Mouse (Mus musculus): Measurements from ENCODE around the gene Notch2. TPM values are rescaled to one million over a fixed set of nuclear protein-coding genes. Genes with fewer than 3 reads are reported as not detected.

Notch2 gene
- polyA plus RNA-seq, 1 experiment, result 5.2 TPM

DNA sequence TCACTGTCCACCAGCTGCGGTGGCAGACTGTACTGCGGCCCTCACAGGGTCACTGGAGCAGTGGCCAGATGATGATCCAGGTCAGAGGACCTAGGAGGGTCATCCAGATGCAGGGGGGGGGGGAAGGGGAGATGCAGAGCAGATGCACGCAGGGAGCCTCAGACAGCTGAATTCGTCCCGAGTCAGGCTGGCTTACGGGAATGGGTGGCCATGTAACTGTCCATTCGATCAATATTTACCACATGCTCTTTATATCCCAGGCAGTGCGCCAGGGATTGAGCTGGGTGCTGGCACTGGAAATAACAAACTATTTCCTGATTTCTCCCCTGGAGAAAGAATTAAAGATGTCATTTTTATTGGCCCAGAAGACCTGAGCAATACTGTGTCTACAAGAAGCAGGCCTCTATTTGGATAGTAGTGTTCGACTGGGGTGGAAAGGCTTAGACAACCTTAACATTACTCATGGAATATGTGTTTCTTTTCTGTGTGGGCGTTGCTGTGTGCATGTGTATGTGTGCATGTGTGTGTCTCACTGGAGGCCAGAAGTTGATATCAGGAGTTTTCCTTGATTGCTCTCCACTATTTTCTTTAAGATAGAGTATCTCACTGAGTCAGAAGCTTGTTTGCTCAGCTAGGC lies 28.3 kb upstream of the Notch2 start:
- no peak for TF ChIP-seq CTCF (IDR thresholded peaks at IDR 0.05; ENCODE audit: control insufficient read depth, insufficient read depth, insufficient replicate concordance, low read depth, low read length)
- no peak for TF ChIP-seq POLR2A (IDR thresholded peaks at IDR 0.05; ENCODE audit: control insufficient read depth, low read depth, low read length)
- Histone ChIP-seq H3K27me3 (ENCODE audit: control insufficient read depth, insufficient read depth, low read length) (no peaks in the 10 kb centered on the region), H3K4me1 (ENCODE audit: control insufficient read depth, insufficient read depth, low read length) (no peaks in the 10 kb centered on the region; the same call in 1 of the 2 replicates)

DNA sequence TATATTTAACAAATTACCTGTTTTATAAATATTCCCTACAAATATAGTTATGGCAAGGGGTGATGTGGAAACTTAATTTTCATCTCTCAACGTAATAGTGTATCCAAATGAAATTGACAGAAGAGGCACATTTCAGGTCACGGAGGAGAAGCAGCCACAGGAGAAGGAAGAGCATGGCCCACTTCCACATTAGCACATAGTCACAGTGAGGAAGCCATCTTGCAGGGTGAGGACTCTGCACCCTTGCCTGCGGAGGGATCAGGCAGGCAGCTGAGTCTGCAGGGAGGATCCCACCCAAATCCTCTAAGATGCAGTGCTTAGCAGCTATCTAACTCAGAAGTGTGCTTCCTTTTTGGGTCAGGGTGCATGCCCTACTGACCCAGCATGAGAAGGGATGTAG lies 27.6 kb upstream of the Notch2 start:
- Histone ChIP-seq H3K4me3 (ENCODE audit: control insufficient read depth, low read depth, low read length) (no peak overlapping the region), H3K4me1 (ENCODE audit: control insufficient read depth, insufficient read depth, low read length) (no peaks in the 10 kb centered on the region; the same call in 1 of the 2 replicates), H3K27me3 (ENCODE audit: control insufficient read depth, insufficient read depth, low read length) (no peaks in the 10 kb centered on the region), H3K27ac (ENCODE audit: control insufficient read depth, insufficient read depth, low read depth, low read length) (no peak overlapping the region), H3K36me3 (ENCODE audit: control insufficient read depth, insufficient read depth, low read length) (no peaks in the 10 kb centered on the region)
- TF ChIP-seq POLR2A (IDR thresholded peaks at IDR 0.05; ENCODE audit: control insufficient read depth, low read depth, low read length) (no peak), CTCF (IDR thresholded peaks at IDR 0.05; ENCODE audit: control insufficient read depth, insufficient read depth, insufficient replicate concordance, low read depth, low read length) (no peak)

More for the DNA sequence above, 28.3 kb upstream of the Notch2 start:
- Histone ChIP-seq H3K4me3 (ENCODE audit: control insufficient read depth, low read depth, low read length) (no peak overlapping the region), H3K36me3 (ENCODE audit: control insufficient read depth, insufficient read depth, low read length) (no peaks in the 10 kb centered on the region), H3K27ac (ENCODE audit: control insufficient read depth, insufficient read depth, low read depth, low read length) (no peak overlapping the region)

DNA sequence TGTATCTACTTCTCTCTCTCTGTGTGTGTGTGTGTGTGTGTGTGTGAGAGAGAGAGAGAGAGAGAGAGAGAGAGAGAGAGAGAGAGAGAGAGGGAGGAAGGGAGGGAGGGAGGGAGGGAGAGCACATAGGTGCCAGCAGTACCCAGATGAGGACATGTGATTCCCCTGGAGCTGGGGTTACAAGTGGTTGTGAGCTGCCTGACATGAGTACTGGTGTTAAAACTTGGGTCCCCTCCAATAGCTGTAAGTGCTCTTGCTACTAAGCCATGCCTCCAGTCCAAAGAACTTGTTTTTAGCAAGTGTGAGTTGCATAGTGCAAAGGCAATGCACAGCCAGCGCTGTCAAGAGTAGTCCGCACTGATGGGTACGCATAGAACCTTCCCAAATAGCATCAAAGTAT lies 26.2 kb upstream of the Notch2 start:
- H3K27ac ChIP-seq (ENCODE audit: control insufficient read depth, insufficient read depth, low read depth, low read length), result no peak overlapping the region

DNA sequence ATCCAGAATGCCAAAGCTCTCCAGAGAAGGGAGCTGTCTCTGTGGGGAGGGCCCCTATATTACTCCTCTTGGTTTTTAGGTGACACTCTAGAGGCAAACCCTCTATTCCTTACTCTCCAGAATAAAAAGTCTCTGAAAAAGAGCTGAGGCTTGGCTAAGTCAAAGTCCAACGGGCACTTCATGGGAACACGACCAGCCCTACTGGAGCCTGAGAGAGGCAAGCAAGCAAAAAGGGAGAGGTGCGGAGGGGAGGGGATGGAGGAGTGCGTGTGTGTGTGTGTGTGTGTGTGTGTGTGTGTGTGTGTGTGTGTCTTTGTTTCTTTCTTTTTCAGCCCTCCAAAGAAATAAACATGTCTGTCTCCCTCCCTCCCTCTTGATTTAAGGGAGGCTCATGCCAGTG lies 24.6 kb upstream of the Notch2 start:
- no peak for TF ChIP-seq POLR2A (IDR thresholded peaks at IDR 0.05; ENCODE audit: control insufficient read depth, low read depth, low read length)
- no peak for TF ChIP-seq CTCF (IDR thresholded peaks at IDR 0.05; ENCODE audit: control insufficient read depth, insufficient read depth, insufficient replicate concordance, low read depth, low read length)
- H3K36me3 ChIP-seq (ENCODE audit: control insufficient read depth, insufficient read depth, low read length), result no peaks in the 10 kb centered on the region
- no peak overlapping the region for H3K4me3 ChIP-seq (ENCODE audit: control insufficient read depth, low read depth, low read length)
- no peaks in the 10 kb centered on the region for H3K27me3 ChIP-seq (ENCODE audit: control insufficient read depth, insufficient read depth, low read length)
- no peaks in the 10 kb centered on the region; the same call in 1 of the 2 replicates for H3K4me1 ChIP-seq (ENCODE audit: control insufficient read depth, insufficient read depth, low read length)
- no peak overlapping the region for H3K27ac ChIP-seq (ENCODE audit: control insufficient read depth, insufficient read depth, low read depth, low read length)

More for the DNA sequence above, 26.2 kb upstream of the Notch2 start:
- Histone ChIP-seq H3K4me1 (ENCODE audit: control insufficient read depth, insufficient read depth, low read length) (no peaks in the 10 kb centered on the region; the same call in 1 of the 2 replicates), H3K4me3 (ENCODE audit: control insufficient read depth, low read depth, low read length) (no peak overlapping the region), H3K27me3 (ENCODE audit: control insufficient read depth, insufficient read depth, low read length) (no peaks in the 10 kb centered on the region), H3K36me3 (ENCODE audit: control insufficient read depth, insufficient read depth, low read length) (no peaks in the 10 kb centered on the region)
- TF ChIP-seq POLR2A (IDR thresholded peaks at IDR 0.05; ENCODE audit: control insufficient read depth, low read depth, low read length) (no peak), CTCF (IDR thresholded peaks at IDR 0.05; ENCODE audit: control insufficient read depth, insufficient read depth, insufficient replicate concordance, low read depth, low read length) (no peak)

DNA sequence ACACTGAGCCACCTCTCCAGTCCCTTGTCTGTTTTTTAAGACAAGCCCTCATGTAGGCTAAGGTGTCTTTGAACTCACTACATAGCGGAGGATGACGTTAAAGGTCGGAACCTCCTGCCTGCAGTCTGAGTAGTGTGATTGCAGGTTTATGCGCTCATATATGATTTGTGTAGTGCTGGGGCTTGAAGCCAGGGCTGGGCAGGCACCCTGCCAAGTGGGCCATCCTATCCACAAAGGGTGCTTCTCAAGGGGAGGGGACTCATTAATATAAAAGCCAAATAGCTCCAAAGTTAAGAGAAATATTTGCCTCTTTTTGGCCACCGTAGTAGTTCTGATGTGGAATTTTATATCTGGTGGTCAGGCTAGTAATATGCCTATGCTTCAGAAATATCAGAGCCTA lies 22.8 kb upstream of the Notch2 start:
- Histone ChIP-seq H3K4me3 (ENCODE audit: control insufficient read depth, low read depth, low read length) (no peak overlapping the region), H3K27ac (ENCODE audit: control insufficient read depth, insufficient read depth, low read depth, low read length) (no peak overlapping the region), H3K36me3 (ENCODE audit: control insufficient read depth, insufficient read depth, low read length) (no peaks in the 10 kb centered on the region), H3K27me3 (ENCODE audit: control insufficient read depth, insufficient read depth, low read length) (no peaks in the 10 kb centered on the region), H3K4me1 (ENCODE audit: control insufficient read depth, insufficient read depth, low read length) (no peaks in the 10 kb centered on the region; the same call in 1 of the 2 replicates)
- TF ChIP-seq POLR2A (IDR thresholded peaks at IDR 0.05; ENCODE audit: control insufficient read depth, low read depth, low read length) (no peak), CTCF (IDR thresholded peaks at IDR 0.05; ENCODE audit: control insufficient read depth, insufficient read depth, insufficient replicate concordance, low read depth, low read length) (no peak)

DNA sequence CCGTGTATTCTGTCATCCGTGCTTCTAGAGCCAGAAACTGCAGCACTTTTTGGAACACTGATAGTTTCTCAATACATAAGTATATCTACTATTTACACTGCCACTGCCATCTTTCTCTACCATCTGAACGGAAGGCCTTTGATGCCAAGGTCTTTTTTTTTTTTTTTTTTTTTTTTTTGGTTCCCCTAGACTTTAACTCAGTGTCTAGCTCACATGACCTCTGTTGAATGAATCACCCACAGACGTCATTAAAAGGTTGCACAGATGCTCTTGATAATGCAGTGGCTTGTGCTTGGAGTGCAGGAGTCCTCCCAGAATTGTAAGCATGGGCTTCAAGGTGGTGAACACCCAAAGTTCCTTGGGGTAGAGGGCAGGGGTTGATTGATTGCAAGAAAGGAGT lies 21.0 kb upstream of the Notch2 start:
- Histone ChIP-seq H3K4me3 (ENCODE audit: control insufficient read depth, low read depth, low read length) (no peak overlapping the region), H3K36me3 (ENCODE audit: control insufficient read depth, insufficient read depth, low read length) (no peaks in the 10 kb centered on the region), H3K27ac (ENCODE audit: control insufficient read depth, insufficient read depth, low read depth, low read length) (no peak overlapping the region), H3K27me3 (ENCODE audit: control insufficient read depth, insufficient read depth, low read length) (no peaks in the 10 kb centered on the region), H3K4me1 (ENCODE audit: control insufficient read depth, insufficient read depth, low read length) (no peaks in the 10 kb centered on the region)
- no peak for TF ChIP-seq CTCF (IDR thresholded peaks at IDR 0.05; ENCODE audit: control insufficient read depth, insufficient read depth, insufficient replicate concordance, low read depth, low read length)
- TF ChIP-seq POLR2A (IDR thresholded peaks at IDR 0.05; ENCODE audit: control insufficient read depth, low read depth, low read length), result no peak

DNA sequence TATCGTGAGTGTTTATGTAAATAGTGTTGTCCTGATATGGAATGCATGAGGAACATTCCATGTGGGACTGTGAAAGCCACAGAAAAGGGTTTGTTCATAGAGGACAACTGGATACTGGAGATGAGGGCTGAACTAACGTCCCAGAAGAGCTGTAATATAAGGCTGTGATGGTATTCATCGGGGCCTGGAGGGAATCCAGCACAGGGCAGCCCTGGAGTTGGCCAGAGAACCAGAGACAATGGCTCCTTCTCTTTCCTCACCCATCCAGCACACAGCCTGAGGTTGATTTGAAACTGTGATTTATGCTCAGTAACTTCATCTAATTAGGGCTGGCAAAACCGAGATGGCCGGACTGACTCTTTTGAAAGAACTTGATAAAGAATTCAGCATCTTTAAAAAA lies 20.1 kb upstream of the Notch2 start:
- Histone ChIP-seq H3K36me3 (ENCODE audit: control insufficient read depth, insufficient read depth, low read length) (no peaks in the 10 kb centered on the region), H3K27me3 (ENCODE audit: control insufficient read depth, insufficient read depth, low read length) (no peaks in the 10 kb centered on the region), H3K4me1 (ENCODE audit: control insufficient read depth, insufficient read depth, low read length) (no peaks in the 10 kb centered on the region), H3K4me3 (ENCODE audit: control insufficient read depth, low read depth, low read length) (no peak overlapping the region), H3K27ac (ENCODE audit: control insufficient read depth, insufficient read depth, low read depth, low read length) (no peak overlapping the region)
- TF ChIP-seq POLR2A (IDR thresholded peaks at IDR 0.05; ENCODE audit: control insufficient read depth, low read depth, low read length) (no peak), CTCF (IDR thresholded peaks at IDR 0.05; ENCODE audit: control insufficient read depth, insufficient read depth, insufficient replicate concordance, low read depth, low read length) (no peak)

Data from testis, adult 2 months (tissue).